Mouse (Mus musculus): ENCODE measurements at regions not wholly inside any gene's neighbourhood (a gene's known extent, or its start where the extent isn't known, plus 50 kb on each side); places are given as distances from the start of the nearest gene placed in this dataset.

DNA sequence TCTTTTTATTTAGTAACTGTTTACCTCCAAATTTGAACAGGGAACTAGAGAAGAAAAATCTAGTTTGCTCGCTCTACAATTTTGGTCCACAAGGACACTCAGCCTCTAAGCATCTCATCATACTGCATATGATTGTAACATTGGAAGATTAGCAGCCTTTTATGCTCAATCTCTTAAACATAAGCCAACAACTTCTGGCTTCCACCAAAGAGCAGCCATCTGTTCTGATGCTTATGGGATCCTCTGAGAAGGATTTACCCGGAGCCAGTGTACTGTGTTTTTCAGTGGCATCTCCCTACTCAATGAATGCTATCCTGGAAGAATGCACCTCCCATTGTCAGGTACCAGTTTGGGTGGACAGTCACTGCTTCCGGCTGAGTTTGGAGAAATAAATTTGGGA, 267.0 kb upstream of the Tmem132c start:
- TF ChIP-seq CTCF (IDR thresholded peaks at IDR 0.05; ENCODE audit: low read depth, low read length) = no peak
- TF ChIP-seq TAL1 (conservative IDR thresholded peaks at IDR 0.05; ENCODE audit: low read depth, low read length) = no peak
- no peak for TF ChIP-seq POLR2AphosphoS5 (IDR thresholded peaks at IDR 0.05; ENCODE audit: insufficient replicate concordance, low read depth, low read length)
- TF ChIP-seq GATA1 (IDR thresholded peaks at IDR 0.05; ENCODE audit: borderline replicate concordance, low read length) = no peak
